Mouse (Mus musculus) testis, adult 2 months (tissue): Measurements from ENCODE around the gene Fhit.

Experiments
- CTCF ChIP-seq: fragments of 200-500 bp; IDR thresholded peaks from 2 replicates; pipeline ENCODE4 v1.5.1; 2012; ENCODE audit warnings: low read depth, mild to moderate bottlenecking, inconsistent platforms, low read length, moderate library complexity; ENCODE audit not compliant: control insufficient read depth, insufficient read depth, insufficient replicate concordance
- POLR2A ChIP-seq: fragments of 200-500 bp; IDR thresholded peaks from 2 replicates; pipeline ENCODE4 v1.6.1; 2012; ENCODE audit warnings: low read depth, mild to moderate bottlenecking, inconsistent platforms, low read length, moderate library complexity; ENCODE audit not compliant: control insufficient read depth

GRCm38 (mm10) chr14:10289043-10289442, 872.8 kb downstream of the Fhit start:
- TF ChIP-seq CTCF: no peak
- TF ChIP-seq POLR2A: no peak
